Mouse (Mus musculus) layer of hippocampus, postnatal 10 days (tissue): ENCODE measurements around the gene Xdh. TPM values are rescaled to one million over a fixed set of nuclear protein-coding genes. Genes with fewer than 3 reads are reported as not detected.

Experiments
- DNase-seq, 2 experiments: peaks; one replicate each; pipeline ENCODE4 v3.0.0; 2021; ENCODE audit warnings: low spot score in 2 of 2
- long read RNA-seq: library from polyadenylated mRNA; stranded (forward); transcript quantifications from one replicate; pipeline ENCODE4 v2.0.0, GENCODE M21; 2023
- total RNA-seq, 2 experiments: library from RNA; stranded (reverse); gene quantifications; 2 replicates each; pipeline ENCODE4 v1.2.3; 2021

Xdh gene
- under 1 TPM; 0.49 to 0.82 TPM for total RNA-seq
- long read RNA-seq, result 0 reads

- no peak for DNase-seq
Measured at GRCm38 (mm10) chr17:73950062-73950735, at the start of gene Xdh. Gene Xdh, minus strand, starts transcription at chr17:73950196.

DNA sequence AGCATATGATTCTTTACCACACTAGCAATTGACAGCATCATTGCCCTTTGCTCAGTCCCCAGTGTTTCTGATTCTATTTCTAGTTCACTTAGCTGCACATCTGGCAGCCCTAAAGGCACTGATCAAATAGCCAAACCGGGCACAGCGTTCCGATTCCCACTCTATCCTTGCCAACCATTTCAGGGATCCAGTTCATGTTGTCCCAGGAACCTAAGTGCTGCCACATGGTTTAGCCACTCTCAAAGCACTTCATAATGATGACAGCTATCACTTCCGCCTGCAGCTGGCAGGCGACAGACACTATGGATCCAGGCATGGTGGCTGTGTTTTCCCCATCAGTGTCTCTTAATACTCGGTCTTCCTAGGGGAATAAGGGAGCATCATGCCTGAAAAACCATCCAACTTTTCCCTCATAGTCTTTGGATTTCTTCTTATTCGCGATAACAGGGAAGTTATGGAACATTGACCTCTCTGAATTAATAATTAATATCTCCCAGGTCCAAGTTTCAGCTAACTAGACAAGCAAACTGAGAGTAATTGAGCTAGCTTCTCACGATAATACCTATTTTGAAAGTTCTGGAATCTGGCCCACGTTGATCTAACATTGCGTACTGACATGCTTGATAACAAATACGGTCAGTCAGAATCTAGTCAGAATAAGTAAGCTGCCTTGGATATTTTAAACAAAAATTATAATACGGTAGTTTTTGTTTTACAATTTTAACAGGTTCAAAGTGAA is 46.1 kb upstream of the Xdh start:
- DNase-seq, result no peak

- DNase-seq, result no peak
Measured at GRCm38 (mm10) chr17:73991264-73991663, 41.3 kb upstream of the Xdh start.

GRCm38 (mm10) chr17:73986571-73986970 is 36.6 kb upstream of the Xdh start:
- DNase-seq, result no peak

DNA sequence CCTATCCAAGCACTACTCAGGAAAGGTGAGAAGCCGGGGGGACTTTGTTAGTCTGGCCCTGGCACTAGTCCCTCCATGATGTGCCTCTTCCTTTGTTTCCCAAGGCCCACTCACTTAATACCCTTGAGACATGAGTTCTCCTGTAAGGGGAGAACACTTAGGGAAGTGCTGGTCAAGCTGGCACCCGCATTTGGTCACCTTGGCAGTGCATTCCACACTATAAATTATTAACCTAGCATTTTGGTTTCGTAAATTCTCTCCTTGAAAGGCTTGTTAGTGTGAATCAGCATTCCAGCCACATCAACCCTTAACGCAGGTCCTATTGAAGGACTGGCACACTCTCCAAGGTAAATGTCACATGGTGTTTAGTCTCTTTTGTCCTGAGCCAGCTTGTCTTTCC is 35.9 kb upstream of the Xdh start:
- DNase-seq, result no peak

DNA sequence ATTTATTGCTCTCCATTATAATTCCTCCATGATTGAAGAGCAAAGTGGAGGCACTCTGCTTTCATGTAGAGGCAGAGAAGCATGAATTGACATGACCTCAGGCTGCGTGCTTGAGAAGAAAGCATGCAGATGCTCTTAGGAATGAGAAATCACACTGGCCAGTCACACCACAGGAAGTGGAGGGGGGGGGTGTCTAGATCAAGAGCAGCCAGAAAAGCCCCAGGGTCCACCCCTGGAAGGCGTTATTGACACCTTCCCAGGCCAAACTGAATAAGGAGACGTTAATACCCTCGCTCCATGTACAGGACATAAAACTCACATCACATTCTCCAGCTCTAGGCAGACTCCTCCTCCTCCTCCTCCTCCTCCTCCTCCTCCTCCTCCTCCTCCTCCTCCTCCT is 34.5 kb upstream of the Xdh start:
- DNase-seq, result no peak

GRCm38 (mm10) chr17:73982871-73983270 is 32.9 kb upstream of the Xdh start:
- DNase-seq, result no peak

DNA sequence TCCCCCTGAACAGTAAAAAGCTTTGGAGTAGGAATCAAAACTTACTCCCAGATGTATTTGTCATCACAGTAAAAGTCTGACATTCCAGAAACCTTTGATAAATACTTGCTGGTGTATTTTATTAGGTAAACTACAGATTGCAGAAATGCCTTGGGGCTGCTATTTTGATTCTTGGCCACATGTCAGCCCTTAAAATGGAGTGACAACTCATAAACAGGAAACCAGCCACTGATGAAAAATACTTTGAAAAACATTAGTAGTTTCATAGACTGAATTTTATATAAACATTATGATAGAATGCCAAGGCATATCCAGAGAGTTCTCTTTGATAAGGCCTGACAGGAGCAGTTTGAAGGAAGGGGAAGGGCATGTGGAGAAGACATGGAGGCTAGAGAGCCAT is 26.1 kb upstream of the Xdh start:
- no peak for DNase-seq

- no peak for DNase-seq
Measured at GRCm38 (mm10) chr17:73972648-73973047, 22.7 kb upstream of the Xdh start.

GRCm38 (mm10) chr17:73971291-73971690 is 21.3 kb upstream of the Xdh start:
- no peak for DNase-seq

- peak; percentile 22 to 40 for DNase-seq
Measured at GRCm38 (mm10) chr17:73970361-73971027, 20.5 kb upstream of the Xdh start.

DNA sequence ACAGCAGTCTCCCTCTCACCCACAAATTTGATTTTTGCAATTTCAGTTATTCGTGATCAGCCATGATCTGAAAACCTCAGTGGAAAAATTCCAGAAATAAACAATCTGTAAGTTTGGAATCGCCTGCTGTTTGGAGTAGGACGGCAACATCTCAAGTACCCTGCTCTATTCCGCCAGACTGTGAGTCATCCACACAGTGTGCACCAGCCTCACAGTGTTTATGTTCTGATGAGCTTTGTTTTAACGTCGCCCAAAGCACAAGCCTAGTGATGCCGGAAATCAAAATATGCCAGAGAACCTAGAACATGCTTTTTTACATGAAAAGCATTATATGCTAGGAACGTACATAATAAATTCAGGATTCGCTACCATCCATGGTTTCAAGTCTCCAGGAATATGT is 14.9 kb upstream of the Xdh start:
- DNase-seq, result no peak

- no peak for DNase-seq
Measured at GRCm38 (mm10) chr17:73962628-73963043, 12.6 kb upstream of the Xdh start.

DNA sequence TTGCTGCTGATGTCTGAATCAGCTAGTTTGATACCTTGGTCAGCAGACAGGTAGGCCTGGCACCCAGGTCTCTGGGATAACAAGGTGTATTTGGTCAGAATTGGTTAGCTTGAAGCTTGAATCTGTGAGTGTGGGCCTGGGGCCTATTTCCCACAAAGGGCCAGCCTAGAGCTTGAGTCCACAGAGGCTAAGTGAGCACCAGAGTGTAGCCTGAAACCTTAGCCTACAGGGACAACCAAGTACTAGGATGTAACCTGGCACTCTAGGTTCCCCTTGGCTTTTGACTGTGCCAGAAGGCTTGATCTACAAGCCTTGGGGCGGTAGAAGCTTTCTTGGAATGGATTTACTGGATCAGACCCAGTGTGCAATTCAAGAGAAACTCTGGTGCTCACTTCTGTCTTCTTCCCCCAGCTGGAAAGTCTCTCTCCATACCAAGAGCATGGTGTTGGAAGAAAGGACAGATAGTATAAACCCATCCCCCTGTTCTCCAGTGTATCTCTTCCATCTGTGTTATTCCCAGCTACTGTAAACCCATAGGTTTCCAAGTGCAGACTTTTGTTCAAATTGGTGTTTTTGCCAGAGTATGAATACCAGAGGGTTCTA is 11.9 kb upstream of the Xdh start:
- DNase-seq, result no peak

GRCm38 (mm10) chr17:73960745-73961144 is 10.7 kb upstream of the Xdh start:
- DNase-seq, result no peak

GRCm38 (mm10) chr17:73952103-73952521 is 2.1 kb upstream of the Xdh start:
- DNase-seq, result no peak

DNA sequence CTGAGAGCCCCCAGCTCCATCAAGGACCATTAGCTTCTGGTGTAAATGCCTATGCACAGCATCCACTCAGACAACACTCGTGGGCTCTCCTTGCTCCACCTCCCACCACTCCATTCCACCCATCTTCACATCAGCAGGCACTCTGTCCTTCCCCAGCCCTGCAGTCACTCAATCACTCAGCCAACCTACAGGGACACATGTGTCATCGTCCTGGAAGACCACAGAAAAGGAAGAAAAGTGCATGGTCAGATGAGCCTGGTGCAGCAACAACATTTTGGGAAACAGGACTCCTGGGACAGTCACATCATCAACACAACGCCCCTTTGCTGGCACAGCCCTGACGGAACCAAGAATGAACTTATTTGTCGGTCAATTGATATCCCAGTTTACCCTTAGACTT is 974 bp upstream of the Xdh start:
- DNase-seq, result no peak

DNA sequence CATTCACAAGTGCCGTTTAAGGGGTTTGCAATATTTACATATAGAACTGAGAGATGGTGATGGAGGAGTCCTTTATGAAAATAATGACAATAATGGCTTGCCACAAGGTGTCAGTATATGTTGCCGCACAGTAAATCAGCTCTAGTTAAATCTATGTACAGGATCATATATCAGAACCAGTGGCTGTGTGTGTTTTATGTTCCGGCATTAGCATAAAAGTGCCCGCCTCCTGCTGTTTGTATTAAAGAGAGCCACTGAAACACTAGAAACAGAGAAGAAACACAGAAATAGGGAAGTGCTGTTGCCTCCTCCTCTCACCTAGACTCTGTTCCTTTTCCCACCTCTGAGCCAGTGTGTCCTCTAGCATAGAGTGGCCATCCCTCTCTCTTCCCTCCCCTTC is 498 bp downstream of the Xdh start:
- DNase-seq, result no peak

DNA sequence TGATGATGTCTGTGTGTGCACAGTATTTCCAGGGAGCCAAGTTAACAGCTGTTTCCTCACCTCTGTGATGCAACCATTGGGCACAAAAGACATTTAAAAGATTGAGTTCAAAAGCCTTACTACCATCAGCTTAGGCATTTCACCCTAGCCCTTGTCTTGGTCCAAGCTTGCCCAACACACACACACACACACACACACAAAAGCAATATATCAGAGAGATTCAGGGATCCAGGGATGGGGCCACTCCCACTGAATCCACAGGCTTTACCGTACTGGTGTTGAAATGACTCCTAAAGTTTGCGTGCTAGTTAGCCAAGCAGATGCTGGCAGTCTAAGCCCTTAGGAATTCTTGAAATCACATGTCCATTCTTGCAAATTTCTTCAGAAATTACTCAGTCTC is 1.2 kb downstream of the Xdh start:
- DNase-seq, result no peak

- DNase-seq, result no peak
Measured at GRCm38 (mm10) chr17:73948039-73948438, 2.0 kb downstream of the Xdh start.

DNA sequence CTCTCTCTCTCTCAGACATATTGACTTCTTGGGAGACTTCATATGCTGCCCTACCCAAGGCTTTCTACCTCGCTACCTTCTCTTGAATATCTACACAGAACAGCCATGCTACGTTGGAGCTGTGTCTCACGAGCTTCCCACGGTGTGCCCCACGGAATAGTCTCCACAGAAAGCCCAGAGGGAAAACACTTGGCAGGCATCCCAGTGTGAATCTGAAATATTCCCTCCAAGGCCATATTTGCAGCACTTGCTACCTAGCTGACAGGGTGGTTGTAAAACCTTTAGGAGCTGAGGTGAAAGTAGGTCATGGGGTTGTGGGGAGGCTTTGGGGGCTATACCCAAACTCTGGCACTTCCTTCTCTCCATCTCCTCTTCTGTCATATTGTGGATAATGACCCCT is 3.1 kb downstream of the Xdh start:
- DNase-seq, result no peak

GRCm38 (mm10) chr17:73944661-73945060 is 5.3 kb downstream of the Xdh start:
- DNase-seq, result no peak
